ENCODE assay signal across 20 mouse cellular contexts in the genomic region with DNA sequence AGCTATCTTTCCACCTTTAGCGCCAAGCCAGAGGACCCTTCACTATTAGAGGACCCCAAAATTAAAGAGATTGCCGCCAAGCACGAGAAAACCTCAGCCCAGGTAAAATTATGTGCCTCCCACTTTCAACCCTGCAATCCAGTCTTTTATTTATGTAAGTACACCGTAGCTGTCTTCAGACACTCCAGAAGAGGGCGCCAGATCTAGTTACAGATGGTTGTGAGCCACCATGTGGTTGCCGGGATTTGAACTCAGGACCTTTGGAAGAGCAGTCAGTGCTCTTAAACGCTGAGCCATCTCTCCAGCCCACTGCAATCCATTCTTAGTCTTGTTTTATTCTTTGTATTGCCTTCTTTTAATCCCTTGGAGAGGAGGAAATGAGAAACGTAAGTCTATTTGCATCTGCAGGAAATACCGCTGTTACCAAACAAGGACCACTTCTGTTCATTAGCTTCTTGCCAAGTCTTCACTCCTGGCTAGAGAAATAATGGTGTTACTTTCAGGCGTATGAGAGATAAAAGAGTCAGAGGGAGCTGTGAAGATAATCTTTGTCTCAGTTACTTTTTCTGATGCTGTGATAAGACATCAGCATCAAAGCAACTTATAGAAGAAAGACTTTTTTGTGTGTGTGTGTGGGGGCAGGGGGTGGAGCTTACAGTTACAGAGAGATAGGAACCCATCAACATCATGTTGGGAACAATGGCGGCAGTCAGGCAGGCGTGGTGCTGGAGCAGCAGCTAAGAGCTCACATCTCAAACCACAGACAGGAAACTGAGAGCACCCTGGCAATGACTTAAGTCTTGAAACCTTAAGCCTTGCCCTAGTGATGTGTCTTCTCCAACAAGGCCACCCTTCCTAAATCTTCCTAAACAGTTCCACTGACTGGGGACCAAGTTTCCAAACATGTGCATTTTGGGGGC. TPM values are rescaled to one million over a fixed set of nuclear protein-coding genes. Genes with fewer than 3 reads are reported as not detected.
DNase-seq lines count a peak whose midpoint lies in the region; ATAC-seq and TF ChIP-seq lines count a peak whose summit lies in the region.
"Had no signal": no experiment of that assay in that cellular context is flagged by ENCODE, and none has a peak within 500 bp of the region (broad histone marks: within the 10 kb centered on the region; RNA-seq: fewer than 3 reads in every experiment).

No protein-coding gene starts in this region.

- CTCF ChIA-PET in Patski (lab: Charles Lee) = interaction anchor here (0.8 to 4.8 kb wide), 3 partner anchors 10 to 19 kb away, joined by 3 to 22 read pairs (median 3); a partner anchor contains a TSS

- no peak overlapping the region for H3K27ac ChIP-seq in liver, postnatal 0 days (ENCODE audit: low read depth)
- no peak overlapping the region for H3K27ac ChIP-seq in liver, embryonic 11.5 days (ENCODE audit: low read depth, low read length)
- H3K27ac ChIP-seq in small intestine, adult 2 months (ENCODE audit: insufficient read depth, low read depth, low read length) = no peak overlapping the region
- H3K27ac ChIP-seq: embryonic facial prominence, embryonic 10.5 days; hindbrain, embryonic 15.5 days; limb, embryonic 13.5 days; midbrain, embryonic 15.5 days; neural tube, embryonic 12.5 days had no signal

- TF ChIP-seq POLR2A in small intestine, adult 2 months (IDR thresholded peaks at IDR 0.05; ENCODE audit: low read depth, low read length) = no peak

- POLR2A ChIA-PET in Patski (lab: Charles Lee) = no interaction called here

- no peak overlapping the region for H3K4me2 ChIP-seq in liver, postnatal 0 days (ENCODE audit: low read depth, low read length)
- no peak overlapping the region for H3K4me2 ChIP-seq in liver, embryonic 11.5 days
- H3K4me2 ChIP-seq: hindbrain, embryonic 15.5 days; limb, embryonic 13.5 days; midbrain, embryonic 15.5 days; neural tube, embryonic 12.5 days had no signal

- H3K27me3 ChIP-seq in liver, postnatal 0 days (ENCODE audit: insufficient read depth, low read length) = no peaks in the 10 kb centered on the region
- no peaks in the 10 kb centered on the region for H3K27me3 ChIP-seq in liver, embryonic 11.5 days (replicated peaks; ENCODE audit: control insufficient read depth, insufficient read depth, low read length)
- no peaks in the 10 kb centered on the region for H3K27me3 ChIP-seq in Patski
- H3K27me3 ChIP-seq in small intestine, adult 2 months (ENCODE audit: control insufficient read depth, insufficient read depth, low read length) = no peaks in the 10 kb centered on the region
- H3K27me3 ChIP-seq: hindbrain, embryonic 15.5 days; limb, embryonic 13.5 days; midbrain, embryonic 15.5 days; neural tube, embryonic 12.5 days had no signal

- TF ChIP-seq CTCF in liver, postnatal 0 days (IDR thresholded peaks at IDR 0.05; ENCODE audit: low read depth) = peak; percentile 22; the same call in 1 of the 2 replicates
- TF ChIP-seq CTCF in Patski (IDR thresholded peaks at IDR 0.05) = peak; percentile 54
- TF ChIP-seq CTCF in small intestine, adult 2 months (IDR thresholded peaks at IDR 0.05; ENCODE audit: extremely low read depth, insufficient read length, insufficient replicate concordance, low read depth, low read length) = peak; percentile 9; the same call in 1 of the 2 replicates

- no peak overlapping the region for H3K4me3 ChIP-seq in liver, postnatal 0 days (ENCODE audit: low read depth, low read length)
- H3K4me3 ChIP-seq in liver, embryonic 11.5 days (ENCODE audit: low read depth, low read length) = no peak overlapping the region
- no peak overlapping the region for H3K4me3 ChIP-seq in small intestine, adult 2 months (ENCODE audit: low read depth, low read length)
- H3K4me3 ChIP-seq: embryonic facial prominence, embryonic 10.5 days; erythroblast, embryonic 14.5 days; hindbrain, embryonic 15.5 days; limb, embryonic 13.5 days; midbrain, embryonic 15.5 days; neural tube, embryonic 12.5 days had no signal

- H3K9me3 ChIP-seq in liver, postnatal 0 days (ENCODE audit: low read length) = no peaks in the 10 kb centered on the region
- no peaks in the 10 kb centered on the region for H3K9me3 ChIP-seq in liver, embryonic 11.5 days (ENCODE audit: control insufficient read depth, low read length)
- H3K9me3 ChIP-seq: embryonic facial prominence, embryonic 10.5 days; hindbrain, embryonic 15.5 days; limb, embryonic 13.5 days; midbrain, embryonic 15.5 days; neural tube, embryonic 12.5 days had no signal

- in situ Hi-C loops in Patski (cut with MboI; ENCODE audit: low pct_unique_long_range_greater_than_20kb) = no loop called here

- WGBS in liver, postnatal 0 days (ENCODE audit: insufficient replicate concordance) = 70% methylated on average over 12 of the region's 12 CpGs
- WGBS in liver, embryonic 11.5 days = 73% methylated on average over 12 of the region's 12 CpGs
- WGBS in small intestine, adult 2 months = 81% methylated on average over 12 of the region's 12 CpGs

- DNase-seq in liver, postnatal 0 days = no peak
- DNase-seq in liver, embryonic 11.5 days (ENCODE audit: low spot score) = no peak
- DNase-seq in Patski (ENCODE audit: low read depth, low spot score) = no peak
- DNase-seq in thymus, postnatal 4 days = peak; percentile 35
- no peak for DNase-seq in MN1 (ENCODE audit: low spot score)
- no peak for DNase-seq in ovary, postnatal 14 days (ENCODE audit: low spot score)
- DNase-seq: adrenal gland, postnatal 10 days; cerebellum, postnatal 36 days; gastrocnemius, postnatal 10 days; heart, postnatal 14 days; kidney, adult 8-10 months; lung, adult 2 months had no signal

- no peak for ATAC-seq in liver, postnatal 0 days
- ATAC-seq in liver, embryonic 11.5 days (replicated peaks; ENCODE audit: low FRiP score) = no peak
- ATAC-seq in Patski = no peak
- ATAC-seq: forebrain, embryonic 16.5 days; midbrain, embryonic 15.5 days had no signal

- no peak for TF ChIP-seq EP300 in liver, postnatal 0 days (IDR thresholded peaks at IDR 0.05; ENCODE audit: low read depth)

- H3K4me1 ChIP-seq in liver, postnatal 0 days (ENCODE audit: insufficient read depth) = no peaks in the 10 kb centered on the region
- no peaks in the 10 kb centered on the region for H3K4me1 ChIP-seq in liver, embryonic 11.5 days (replicated peaks; ENCODE audit: control insufficient read depth, insufficient read depth, low read length)
- no peaks in the 10 kb centered on the region for H3K4me1 ChIP-seq in small intestine, adult 2 months (ENCODE audit: control insufficient read depth, insufficient read depth, insufficient read length, low read length)
- H3K4me1 ChIP-seq: hindbrain, embryonic 15.5 days; neural tube, embryonic 12.5 days had no signal

- no peak overlapping the region for H3K9ac ChIP-seq in liver, postnatal 0 days (replicated peaks)
- no peak overlapping the region for H3K9ac ChIP-seq in liver, embryonic 11.5 days (ENCODE audit: low read depth, low read length)
- H3K9ac ChIP-seq: hindbrain, embryonic 15.5 days; limb, embryonic 13.5 days; midbrain, embryonic 15.5 days; neural tube, embryonic 12.5 days had no signal

- no peaks in the 10 kb centered on the region for H3K36me3 ChIP-seq in liver, postnatal 0 days (replicated peaks; ENCODE audit: insufficient read depth, low read length)
- H3K36me3 ChIP-seq in liver, embryonic 11.5 days (ENCODE audit: control insufficient read depth, insufficient read depth, low read length) = no peaks in the 10 kb centered on the region
- H3K36me3 ChIP-seq in small intestine, adult 2 months (ENCODE audit: control insufficient read depth, insufficient read depth, low read length) = no peaks in the 10 kb centered on the region
- H3K36me3 ChIP-seq: embryonic facial prominence, embryonic 10.5 days; hindbrain, embryonic 15.5 days; limb, embryonic 13.5 days; midbrain, embryonic 15.5 days; neural tube, embryonic 12.5 days had no signal

RNA-seq across cellular contexts. Expression of a gene that starts 10.6 kb away (rescaled TPM):
- 7.2 and 8.1 TPM in 2 replicates for polyA plus RNA-seq in liver, postnatal 0 days (2015; fragmentation: Nextera tagmentation; extraction: Ambion mirVana)
- 9.7 and 10.7 TPM in 2 replicates for polyA plus RNA-seq in liver, embryonic 11.5 days (2014; fragmentation: Nextera tagmentation; extraction: Ambion mirVana)
- 125 TPM for polyA plus RNA-seq in Patski (2021)
- polyA plus RNA-seq in small intestine, adult 2 months (2012; rRNA removed) = 2.0 and 23.5 TPM in 2 replicates
- polyA plus RNA-seq: erythroblast, embryonic 14.5 days had no signal

RNA-seq across cellular contexts. Expression of a gene that starts 19.5 kb away (rescaled TPM):
- 7.0 and 7.3 TPM in 2 replicates for polyA plus RNA-seq in liver, postnatal 0 days (2015; fragmentation: Nextera tagmentation; extraction: Ambion mirVana)
- 16.1 and 18.6 TPM in 2 replicates for polyA plus RNA-seq in liver, embryonic 11.5 days (2014; fragmentation: Nextera tagmentation; extraction: Ambion mirVana)
- 83.1 TPM for polyA plus RNA-seq in Patski (2021)
- 5.8 and 6.7 TPM in 2 replicates for polyA plus RNA-seq in small intestine, adult 2 months (2012; rRNA removed)
- polyA plus RNA-seq: erythroblast, embryonic 14.5 days had no signal

RNA-seq across cellular contexts. Expression of a gene that starts 47.2 kb away (rescaled TPM):
- 31.6 and 32.8 TPM in 2 replicates for polyA plus RNA-seq in liver, postnatal 0 days (2015; fragmentation: Nextera tagmentation; extraction: Ambion mirVana)
- 131 and 132 TPM in 2 replicates for polyA plus RNA-seq in liver, embryonic 11.5 days (2014; fragmentation: Nextera tagmentation; extraction: Ambion mirVana)
- 287 TPM for polyA plus RNA-seq in Patski (2021)
- polyA plus RNA-seq in small intestine, adult 2 months (2012; rRNA removed) = 38.3 and 51.3 TPM in 2 replicates

RNA-seq across cellular contexts. Expression of a gene that starts 47.7 kb away (rescaled TPM):
- polyA plus RNA-seq in liver, postnatal 0 days (2015; fragmentation: Nextera tagmentation; extraction: Ambion mirVana) = 258 and 381 TPM in 2 replicates
- 0.70 and 1.2 TPM in 2 replicates for polyA plus RNA-seq in liver, embryonic 11.5 days (2014; fragmentation: Nextera tagmentation; extraction: Ambion mirVana)
- polyA plus RNA-seq in Patski (2021) = 4.6 TPM
- polyA plus RNA-seq in small intestine, adult 2 months (2012; rRNA removed) = 14.6 and 30.1 TPM in 2 replicates
- polyA plus RNA-seq: embryonic facial prominence, embryonic 10.5 days; erythroblast, embryonic 14.5 days; forebrain, embryonic 16.5 days; limb, embryonic 13.5 days; midbrain, embryonic 15.5 days; neural tube, embryonic 12.5 days had no signal
